Mouse (Mus musculus) stomach, postnatal 0 days (tissue): ENCODE data around the gene Tmem59l.

Experiments used
- CTCF ChIP-seq: IDR thresholded peaks from 2 replicates; pipeline ENCODE4 v1.5.1; 2016; ENCODE audit warnings: antibody characterized with exemption, low read depth, mild to moderate bottlenecking, moderate library complexity
- EP300 ChIP-seq: optimal IDR thresholded peaks from 2 replicates; pipeline ENCODE3; 2016; ENCODE audit warnings: antibody characterized with exemption

DNA sequence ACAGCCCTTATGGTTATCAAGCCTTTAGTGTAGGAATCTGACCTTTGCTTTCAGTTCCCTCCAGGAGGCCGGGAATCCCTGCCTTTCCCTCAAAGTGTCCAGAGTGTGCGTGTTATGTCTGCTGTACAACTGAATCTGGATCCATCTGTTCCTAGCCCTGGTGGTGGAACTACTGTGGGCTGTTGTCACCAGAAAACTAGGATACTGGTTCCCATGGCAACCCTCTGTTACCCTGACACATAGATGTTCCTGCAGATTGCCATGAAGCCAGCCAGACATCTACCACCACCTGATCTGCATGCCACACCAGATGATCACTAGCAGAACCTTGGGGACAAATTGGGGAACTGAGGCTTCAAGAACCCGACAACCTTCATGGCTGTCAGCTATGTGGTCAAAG, 5.2 kb downstream of the Tmem59l start:
- TF ChIP-seq CTCF (no peak), EP300 (no peak)
